Mouse (Mus musculus) lung, embryonic 16.5 days (tissue): ENCODE results near the gene Srsf6. TPM values are rescaled to one million over a fixed set of nuclear protein-coding genes. Genes with fewer than 3 reads are reported as not detected.
"Not testable (repeated sequence)": the region's sequence is repeated elsewhere in the genome, so short reads cannot be mapped to it uniquely, and the experiment has no call there.

Experiments
- ATAC-seq: fragments of 200-750 bp; cut with Nextera tagmentation; 2 replicates; pipeline ENCODE4 v1.8.0; 2017; ENCODE audit warnings: low read depth, mild to moderate bottlenecking, moderate library complexity
- H3K27ac ChIP-seq: fragments of 300-500 bp; sonication (generic); 2 replicates; pipeline ENCODE4 v1.5.1; 2014; ENCODE audit warnings: mild to moderate bottlenecking, control low read depth, low read length
- H3K27me3 ChIP-seq: fragments of 300-500 bp; sonication (generic); 2 replicates; pipeline ENCODE4 v1.6.1; 2014; ENCODE audit warnings: low read depth, low read length, mixed read lengths; ENCODE audit not compliant: control insufficient read depth, insufficient read depth
- H3K36me3 ChIP-seq: fragments of 300-500 bp; sonication (generic); 2 replicates; pipeline ENCODE4 v1.6.1; 2014; ENCODE audit warnings: low read length; ENCODE audit not compliant: control insufficient read depth, insufficient read depth
- H3K4me1 ChIP-seq: fragments of 300-500 bp; sonication (generic); replicated peaks from 2 replicates; pipeline ENCODE4 v1.6.1; 2014; ENCODE audit warnings: low read length, mixed read lengths; ENCODE audit not compliant: control insufficient read depth, insufficient read depth
- H3K4me2 ChIP-seq: fragments of 300-500 bp; sonication (generic); 2 replicates; pipeline ENCODE4 v1.6.1; 2014; ENCODE audit warnings: low read depth, low read length, control low read depth
- H3K4me3 ChIP-seq: fragments of 300-500 bp; sonication (generic); 2 replicates; pipeline ENCODE4 v1.5.1; 2014; ENCODE audit warnings: mild to moderate bottlenecking, low read length, control low read depth
- H3K9ac ChIP-seq: fragments of 300-500 bp; sonication (generic); 2 replicates; pipeline ENCODE4 v1.6.1; 2014; ENCODE audit warnings: low read length, control low read depth
- H3K9me3 ChIP-seq: fragments of 300-500 bp; sonication (generic); 2 replicates; pipeline ENCODE4 v1.6.1; 2016; ENCODE audit warnings: low read length; ENCODE audit not compliant: control insufficient read depth
- WGBS: fragments of 180-500 bp; shearing (Covaris S2); extraction: QIAGEN DNeasy Blood & Tissue Kit; methylation state at CpG from one replicate; pipeline ENCODE4 v1.1.7; 2014; 5-methylcytosine and 5-hydroxymethylcytosine counted together
- polyA plus RNA-seq: library from polyadenylated mRNA; unstranded; fragments of >200 nt; fragmentation: Nextera tagmentation; extraction: Ambion mirVana; gene quantifications from 2 replicates; pipeline ENCODE4 v1.2.1, GENCODE M21; 2015

The Srsf6 gene
- 166 and 183 TPM in 2 replicates for polyA plus RNA-seq

- peaks cover 20% of the 10 kb centered on the region for H3K36me3 ChIP-seq
- peaks cover 16% of the 10 kb centered on the region for H3K4me1 ChIP-seq
- under 1% methylated on average over 35 of the region's 68 CpGs for WGBS
- H3K9me3 ChIP-seq = no peaks in the 10 kb centered on the region
- peak within 1 kb of the TSS; percentile 85 for H3K4me2 ChIP-seq
- H3K4me3 ChIP-seq = peak within 1 kb of the TSS; percentile 98
- H3K27ac ChIP-seq = peak within 1 kb of the TSS; percentile 97
- H3K27me3 ChIP-seq = no peaks in the 10 kb centered on the region; the same call in 1 of the 2 replicates
- peak within 1 kb of the TSS; percentile 100 for H3K9ac ChIP-seq
- ATAC-seq = peak; percentile 96
These were observed at the start of gene Srsf6 for GRCm38 (mm10) chr2:162931123-162931673. Gene Srsf6, plus strand, starts transcription at chr2:162931528.

- H3K27ac ChIP-seq = no peak overlapping the region
- no peaks in the 10 kb centered on the region for H3K36me3 ChIP-seq
- 39% methylated on average over 2 of the region's 2 CpGs for WGBS
- H3K9me3 ChIP-seq = no peaks in the 10 kb centered on the region
- ATAC-seq = no peak
- H3K27me3 ChIP-seq = no peaks in the 10 kb centered on the region
- H3K9ac ChIP-seq = no peak overlapping the region
- H3K4me1 ChIP-seq = no peaks in the 10 kb centered on the region
- no peak overlapping the region for H3K4me3 ChIP-seq
- no peak overlapping the region for H3K4me2 ChIP-seq
These were observed 47.2 kb upstream of the Srsf6 start for GRCm38 (mm10) chr2:162884101-162884500.

GRCm38 (mm10) chr2:162887121-162887520, 44.2 kb upstream of the Srsf6 start:
- H3K9me3 ChIP-seq = no peaks in the 10 kb centered on the region
- no peak for ATAC-seq
- no peaks in the 10 kb centered on the region for H3K4me1 ChIP-seq
- WGBS = 71% methylated on average over 5 of the region's 5 CpGs
- H3K4me3 ChIP-seq = no peak overlapping the region
- no peak overlapping the region for H3K27ac ChIP-seq
- no peak overlapping the region for H3K4me2 ChIP-seq
- H3K36me3 ChIP-seq = no peaks in the 10 kb centered on the region
- no peaks in the 10 kb centered on the region for H3K27me3 ChIP-seq
- no peak overlapping the region for H3K9ac ChIP-seq

- Histone ChIP-seq H3K4me3 (no peak overlapping the region), H3K36me3 (no peaks in the 10 kb centered on the region), H3K27ac (no peak overlapping the region), H3K4me2 (no peak overlapping the region), H3K4me1 (no peaks in the 10 kb centered on the region), H3K9ac (no peak overlapping the region), H3K9me3 (no peaks in the 10 kb centered on the region), H3K27me3 (no peaks in the 10 kb centered on the region)
- no peak for ATAC-seq
- WGBS = 79% methylated on average over 8 of the region's 8 CpGs
These were observed 42.7 kb upstream of the Srsf6 start for GRCm38 (mm10) chr2:162888677-162889076.

GRCm38 (mm10) chr2:162889191-162889590, 42.1 kb upstream of the Srsf6 start:
- no peak for ATAC-seq
- Histone ChIP-seq H3K4me2 (no peak overlapping the region), H3K27me3 (no peaks in the 10 kb centered on the region), H3K9ac (no peak overlapping the region), H3K4me3 (no peak overlapping the region), H3K9me3 (no peaks in the 10 kb centered on the region), H3K4me1 (no peaks in the 10 kb centered on the region), H3K36me3 (no peaks in the 10 kb centered on the region), H3K27ac (no peak overlapping the region)
- 63% methylated on average over 7 of the region's 7 CpGs for WGBS

GRCm38 (mm10) chr2:162889731-162890130, 41.6 kb upstream of the Srsf6 start:
- H3K36me3 ChIP-seq = no peaks in the 10 kb centered on the region
- no peak overlapping the region for H3K9ac ChIP-seq
- 57% methylated on average over 12 of the region's 12 CpGs for WGBS
- H3K27ac ChIP-seq = no peak overlapping the region
- H3K9me3 ChIP-seq = no peaks in the 10 kb centered on the region
- no peaks in the 10 kb centered on the region for H3K27me3 ChIP-seq
- H3K4me2 ChIP-seq = no peak overlapping the region
- no peaks in the 10 kb centered on the region for H3K4me1 ChIP-seq
- no peak for ATAC-seq
- H3K4me3 ChIP-seq = no peak overlapping the region

- not testable (repeated sequence) for H3K27ac ChIP-seq, H3K36me3 ChIP-seq, H3K27me3 ChIP-seq, H3K4me2 ChIP-seq, H3K9me3 ChIP-seq, H3K9ac ChIP-seq, ATAC-seq, H3K4me1 ChIP-seq, H3K4me3 ChIP-seq
- 79% methylated on average over 3 of the region's 3 CpGs for WGBS
These were observed 38.3 kb upstream of the Srsf6 start for GRCm38 (mm10) chr2:162892979-162893378.

GRCm38 (mm10) chr2:162899256-162899655, 32.1 kb upstream of the Srsf6 start:
- not testable (repeated sequence) for H3K4me2 ChIP-seq, H3K9ac ChIP-seq, H3K27ac ChIP-seq, H3K4me1 ChIP-seq, H3K4me3 ChIP-seq, H3K36me3 ChIP-seq, H3K27me3 ChIP-seq, H3K9me3 ChIP-seq
- ATAC-seq = peak; percentile 45; the same call in 1 of the 2 replicates
- 78% methylated on average over 20 of the region's 20 CpGs for WGBS

GRCm38 (mm10) chr2:162899880-162900589, 31.3 kb upstream of the Srsf6 start:
- no peak overlapping the region for H3K4me3 ChIP-seq
- no peak for ATAC-seq

More at GRCm38 (mm10) chr2:162899880-162900589, 31.3 kb upstream of the Srsf6 start:
- Histone ChIP-seq H3K36me3 (no peaks in the 10 kb centered on the region), H3K27me3 (no peaks in the 10 kb centered on the region), H3K27ac (no peak overlapping the region), H3K9me3 (no peaks in the 10 kb centered on the region), H3K9ac (no peak overlapping the region), H3K4me2 (no peak overlapping the region), H3K4me1 (no peaks in the 10 kb centered on the region)
- 52% methylated on average over 12 of the region's 12 CpGs for WGBS
